Mouse (Mus musculus): ENCODE results near the gene Cdc34b.

GRCm38 (mm10) chr11:94752946-94753713 lies 11.5 kb downstream of the Cdc34b start:
- TF ChIP-seq EP300 (optimal IDR thresholded peaks at IDR 0.05) (no peak), CTCF (IDR thresholded peaks at IDR 0.05; ENCODE audit: low read depth) (no peak)

Data from stomach, postnatal 0 days (tissue).